Mouse (Mus musculus): ENCODE measurements around the gene Aco2.

The Aco2 gene

GRCm38 (mm10) chr15:81950716-81951115, 78.6 kb downstream of the Aco2 start:
- DNase-seq (ENCODE audit: low spot score), result no peak

- no peak for DNase-seq (ENCODE audit: low spot score)
These were observed 79.0 kb downstream of the Aco2 start for GRCm38 (mm10) chr15:81951159-81951558.

- DNase-seq (ENCODE audit: low spot score), result no peak
These were observed 80.2 kb downstream of the Aco2 start for GRCm38 (mm10) chr15:81952310-81952709.

GRCm38 (mm10) chr15:81954151-81954583, 82.1 kb downstream of the Aco2 start:
- no peak for DNase-seq (ENCODE audit: low spot score)

GRCm38 (mm10) chr15:81954716-81955115, 82.6 kb downstream of the Aco2 start:
- no peak for DNase-seq (ENCODE audit: low spot score)

- DNase-seq (ENCODE audit: low spot score), result no peak
These were observed 83.3 kb downstream of the Aco2 start for GRCm38 (mm10) chr15:81955414-81955813.

GRCm38 (mm10) chr15:81956457-81956856, 84.3 kb downstream of the Aco2 start:
- peak; percentile 29 for DNase-seq (ENCODE audit: low spot score)

- no peak for DNase-seq (ENCODE audit: low spot score)
These were observed 85.5 kb downstream of the Aco2 start for GRCm38 (mm10) chr15:81957598-81957997.

GRCm38 (mm10) chr15:81958906-81959305, 86.8 kb downstream of the Aco2 start:
- DNase-seq (ENCODE audit: low spot score), result no peak

- DNase-seq (ENCODE audit: low spot score), result peak; percentile 98
These were observed 88.3 kb downstream of the Aco2 start, which contains the start of gene Pmm1 for GRCm38 (mm10) chr15:81960171-81961077. TSS of gene Pmm1 (minus strand) at chr15:81960930.

- no peak for DNase-seq (ENCODE audit: low spot score)
These were observed 89.0 kb downstream of the Aco2 start for GRCm38 (mm10) chr15:81961078-81961451.

- DNase-seq (ENCODE audit: low spot score), result no peak
These were observed 92.2 kb downstream of the Aco2 start for GRCm38 (mm10) chr15:81964262-81964661.

Data from urinary bladder, postnatal 25 days (tissue).